Mouse (Mus musculus) CH12F3 (cell line): ENCODE measurements around the gene 1600002K03Rik.

Experiments
- in situ Hi-C: fragments of 300-500 bp; cut with MboI; formaldehyde crosslinking; loops from 2 replicates; pipeline ENCODE4 v1.14.3; 2020; ENCODE audit warnings: low sequenced_read_pairs

1600002K03Rik gene

DNA sequence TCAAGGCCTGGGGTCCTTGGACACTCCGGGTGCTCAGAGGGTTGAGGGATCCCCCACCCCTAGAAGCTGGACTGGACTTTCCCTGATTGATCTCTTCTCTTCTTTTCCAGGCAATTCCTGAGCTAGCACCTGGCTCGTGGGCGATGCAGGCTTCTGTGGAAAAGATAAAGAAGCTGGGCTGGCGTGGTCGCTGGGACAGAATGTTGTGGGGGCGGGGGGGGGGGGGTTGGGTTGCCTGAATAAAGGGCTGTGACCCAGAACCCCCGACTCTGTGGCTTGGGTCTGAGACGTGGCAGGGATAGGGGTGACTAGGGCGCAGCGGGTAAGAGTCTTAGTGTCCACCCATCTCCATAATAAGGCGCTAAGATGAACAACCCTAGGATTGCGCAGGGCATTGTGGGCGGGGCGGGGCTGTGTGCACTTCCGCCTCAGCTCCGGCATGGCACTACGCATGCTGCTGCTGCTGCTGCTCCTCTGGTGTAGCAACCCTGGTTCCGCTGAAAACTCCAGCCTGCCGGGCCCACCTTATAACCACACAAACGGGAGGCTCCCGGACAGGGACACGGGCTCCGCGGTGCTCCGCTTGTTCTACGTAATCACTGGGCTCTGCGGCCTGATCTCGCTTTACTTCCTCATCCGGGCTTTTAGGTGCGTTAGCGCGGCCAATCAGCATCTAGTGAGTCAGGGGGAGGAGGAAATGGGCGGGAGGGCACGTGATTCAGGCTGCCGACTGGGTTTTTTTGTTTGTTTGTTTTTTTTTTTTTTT is at the start of gene 1600002K03Rik:
TSS of gene 1600002K03Rik (plus strand) at position 418 of the 766 bp plus-strand sequence.
- in situ Hi-C loops = no loop called here

DNA sequence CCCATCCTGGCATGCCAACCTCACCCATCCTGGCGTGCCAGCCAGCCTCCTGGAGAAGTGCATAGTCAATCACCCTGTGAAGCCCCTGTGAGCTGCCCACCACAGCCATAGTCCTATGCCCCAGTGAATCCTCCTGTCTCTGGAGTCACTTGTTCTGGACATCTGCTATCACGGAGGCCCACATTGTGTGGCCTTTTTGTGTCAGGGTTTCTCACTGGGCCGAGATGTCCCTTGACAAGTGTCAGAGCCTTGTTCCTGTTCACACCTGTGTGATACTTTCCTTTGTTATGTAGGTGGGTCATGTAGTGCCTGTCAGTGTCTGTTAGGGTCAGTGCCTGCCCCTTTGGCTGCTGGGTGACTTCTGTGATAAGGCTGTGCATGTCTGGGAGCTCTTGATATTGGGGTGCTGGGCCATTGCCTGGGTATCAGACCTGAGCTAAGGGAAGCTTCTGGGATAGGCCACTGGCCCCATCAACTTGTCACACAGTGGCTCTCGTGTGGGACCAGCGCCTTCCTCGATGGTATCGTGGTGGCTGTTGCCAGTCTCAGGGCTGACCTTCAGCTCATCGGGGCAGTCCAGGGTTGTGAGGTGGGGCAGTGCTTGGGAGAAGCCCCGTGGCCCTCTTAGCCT is 48.7 kb upstream of the 1600002K03Rik start:
- in situ Hi-C loops = no loop called here

DNA sequence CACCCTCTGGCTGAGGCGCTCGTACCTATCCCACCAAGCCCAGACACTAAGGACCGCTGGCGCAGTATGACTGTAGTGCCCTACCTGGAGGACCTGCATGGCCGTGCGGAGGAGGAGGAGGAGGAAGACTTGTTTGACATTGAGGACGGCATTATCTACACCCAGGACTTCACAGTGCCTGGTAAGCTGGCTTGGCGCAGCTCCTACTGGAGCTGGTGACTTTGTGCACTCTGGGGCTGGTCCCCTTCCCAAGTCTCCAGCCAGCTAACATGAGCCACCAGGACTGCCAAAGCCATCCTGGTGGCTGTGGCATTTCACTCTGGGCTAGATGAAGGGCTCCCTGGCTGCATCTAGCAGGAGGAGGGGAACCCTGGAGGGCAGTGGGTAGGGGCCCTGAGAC is 44.8 kb upstream of the 1600002K03Rik start:
- in situ Hi-C loops = no loop called here

DNA sequence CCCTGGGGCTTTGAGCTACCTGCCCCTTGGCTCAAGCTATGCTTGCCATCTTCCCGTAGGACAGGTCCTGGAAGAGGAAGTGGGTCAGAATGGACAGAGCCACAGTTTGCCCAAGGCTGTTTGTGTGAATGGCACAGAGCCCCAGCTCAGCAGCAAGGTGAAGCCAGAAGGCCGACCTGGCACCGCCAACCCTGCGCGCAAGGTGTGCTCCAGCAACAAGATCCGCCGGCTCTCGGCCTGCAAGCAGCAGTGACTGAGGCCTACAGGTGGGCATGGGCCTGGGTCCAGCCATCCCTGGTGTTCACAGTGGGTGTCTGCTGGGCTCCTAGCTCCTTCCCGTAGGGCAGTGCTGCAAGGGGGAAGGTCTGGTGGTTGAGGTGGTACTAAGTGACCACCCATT is 42.9 kb upstream of the 1600002K03Rik start:
- in situ Hi-C loops = no loop called here

DNA sequence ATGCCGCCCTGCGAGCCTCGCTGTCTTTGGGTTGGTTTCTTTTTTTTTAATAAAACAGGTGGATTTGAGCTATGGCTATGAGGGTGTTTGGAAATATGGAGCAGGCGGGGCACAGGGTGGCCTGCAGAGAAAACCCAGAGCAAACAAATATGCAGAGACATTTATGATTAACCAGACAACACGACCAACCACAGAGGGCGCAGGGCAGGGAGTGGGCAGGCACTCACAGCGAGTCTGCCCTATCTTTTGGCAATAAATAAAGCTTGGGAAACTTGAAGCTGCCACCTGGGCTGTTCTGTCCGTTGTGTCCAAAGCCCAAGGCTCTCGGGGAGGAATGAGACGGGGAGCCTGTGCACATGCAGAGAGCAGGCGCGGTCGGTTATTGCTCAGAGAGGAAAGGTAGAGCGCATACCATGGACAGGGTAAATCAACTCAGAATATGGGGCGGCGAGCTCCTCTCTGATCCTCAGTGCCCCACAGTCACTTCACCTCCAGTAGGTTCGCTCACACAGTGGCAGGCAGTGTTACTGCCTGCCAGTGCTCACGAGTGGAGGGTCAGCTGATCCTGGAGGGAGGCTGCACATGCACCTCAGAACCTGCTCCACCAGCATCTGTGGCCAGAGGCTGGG is 42.2 kb upstream of the 1600002K03Rik start:
- in situ Hi-C loops = no loop called here

DNA sequence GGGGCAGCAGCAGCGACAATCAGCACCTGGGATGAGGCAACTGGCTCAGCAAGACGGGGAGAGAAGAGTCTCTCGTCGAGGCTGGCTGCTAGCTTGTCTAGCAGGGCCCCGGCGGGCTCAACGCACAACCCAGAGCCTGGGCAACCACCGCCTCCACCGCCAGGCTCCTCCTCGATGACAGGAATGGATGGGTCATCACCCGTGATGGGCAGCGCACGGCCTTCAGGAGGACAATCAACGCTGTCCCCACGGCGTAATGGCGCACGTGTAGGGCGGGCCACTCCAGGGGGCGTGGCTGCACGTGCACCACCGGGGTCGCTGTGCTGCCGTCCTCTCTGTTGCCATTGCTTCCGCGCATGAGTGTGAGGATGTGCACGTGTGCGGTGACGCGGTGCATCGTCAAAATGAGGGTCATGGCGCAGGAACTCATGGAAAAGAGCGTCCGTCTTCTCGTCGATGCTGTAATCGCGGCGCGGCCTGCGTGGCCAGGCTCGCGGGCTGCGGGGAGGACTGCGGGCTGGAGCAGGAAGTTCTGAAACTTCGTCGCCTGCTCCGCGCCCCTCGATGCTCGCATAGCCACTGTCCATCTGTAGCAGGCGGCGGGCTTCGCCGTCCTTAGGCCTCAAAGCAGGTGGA is 41.3 kb upstream of the 1600002K03Rik start:
- in situ Hi-C loops = no loop called here

DNA sequence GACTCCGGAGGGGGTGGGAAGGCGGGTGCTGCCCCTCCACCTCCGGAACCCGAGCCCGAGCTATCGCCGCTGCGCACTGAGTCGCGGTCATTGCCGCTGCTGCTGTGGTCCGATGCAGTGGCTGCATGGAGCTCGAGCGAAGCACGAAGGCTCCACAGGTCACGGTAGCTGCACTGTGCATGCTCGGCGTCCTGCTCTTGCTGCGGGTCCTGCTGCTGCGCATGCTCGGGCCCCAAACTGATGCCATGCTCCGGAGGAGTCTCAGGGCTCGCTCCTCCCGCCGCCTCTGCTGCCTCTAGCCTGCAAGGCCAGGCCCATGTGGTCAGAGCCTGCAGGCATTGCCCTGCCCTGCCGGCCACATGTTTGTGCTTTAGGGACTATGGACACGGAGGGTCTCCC is 40.8 kb upstream of the 1600002K03Rik start:
- in situ Hi-C loops = no loop called here

DNA sequence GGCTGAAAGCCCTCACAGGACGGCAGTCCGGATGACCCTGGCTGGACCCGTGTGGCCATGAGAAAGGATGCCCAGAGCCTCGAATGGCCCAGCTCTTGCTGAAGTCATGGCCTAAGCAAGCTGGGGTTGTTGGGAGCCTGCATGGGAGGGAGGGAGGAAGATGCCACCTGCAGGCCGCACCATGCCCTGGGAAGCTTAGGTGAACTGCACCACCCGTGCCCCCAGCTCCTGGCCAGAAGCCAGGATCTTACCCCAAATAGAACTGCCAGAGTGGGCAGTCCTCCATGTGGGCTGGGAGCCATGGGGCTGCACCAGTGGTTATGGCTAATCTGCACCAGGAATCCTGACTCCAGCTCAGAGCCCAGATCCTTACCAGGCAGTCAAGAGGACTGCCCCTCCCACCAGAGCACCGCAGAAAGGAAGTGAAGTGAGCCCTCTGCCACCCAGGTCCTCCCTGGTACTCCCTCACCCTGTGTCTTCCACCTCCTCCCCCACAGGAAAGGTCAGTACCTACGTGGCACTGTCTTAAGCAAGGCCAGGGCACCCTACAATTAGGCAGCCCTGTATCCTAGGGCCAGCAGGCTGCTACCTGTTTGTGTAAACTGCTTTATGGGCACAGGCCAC is 39.4 kb upstream of the 1600002K03Rik start:
- in situ Hi-C loops = no loop called here

DNA sequence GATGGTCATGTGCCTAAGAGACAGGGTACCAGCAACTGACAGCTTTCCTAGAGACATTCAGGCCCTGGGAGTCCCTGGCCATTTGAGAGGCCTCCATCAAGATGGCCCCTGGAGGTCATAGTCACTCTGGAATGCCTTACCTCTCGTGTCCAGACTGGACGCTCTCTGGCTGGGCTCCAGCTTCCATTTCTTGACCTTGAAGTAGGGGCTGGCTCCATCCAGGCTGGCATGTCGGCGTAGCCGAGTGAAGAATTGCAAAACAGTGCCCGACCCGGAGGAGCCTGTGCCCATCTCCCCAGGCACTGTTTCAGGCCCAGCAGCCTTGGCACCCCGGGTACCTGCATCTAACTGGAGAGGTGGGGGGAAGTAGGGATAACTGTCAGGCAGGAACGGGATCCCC is 38.3 kb upstream of the 1600002K03Rik start:
- in situ Hi-C loops = no loop called here

DNA sequence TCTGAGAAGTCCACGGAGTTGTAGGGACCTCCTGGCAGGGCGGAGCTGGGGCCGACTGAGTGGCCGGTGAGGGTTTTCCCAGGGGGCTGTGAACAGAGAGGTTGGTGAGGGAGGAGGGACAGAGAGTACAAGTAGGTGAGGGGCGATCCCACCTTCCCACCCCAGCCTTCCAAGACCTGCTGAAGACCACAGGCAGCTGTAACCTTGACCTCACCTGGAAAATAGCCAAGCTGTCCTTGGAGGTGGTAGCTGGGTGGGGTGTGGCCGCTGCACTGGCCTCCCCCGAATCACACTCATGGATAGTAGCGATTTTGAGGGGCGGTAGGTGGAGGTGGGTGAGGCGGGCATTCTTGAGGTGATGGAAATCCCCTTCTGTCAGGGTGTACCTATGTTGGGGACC is 37.6 kb upstream of the 1600002K03Rik start:
- in situ Hi-C loops = no loop called here

DNA sequence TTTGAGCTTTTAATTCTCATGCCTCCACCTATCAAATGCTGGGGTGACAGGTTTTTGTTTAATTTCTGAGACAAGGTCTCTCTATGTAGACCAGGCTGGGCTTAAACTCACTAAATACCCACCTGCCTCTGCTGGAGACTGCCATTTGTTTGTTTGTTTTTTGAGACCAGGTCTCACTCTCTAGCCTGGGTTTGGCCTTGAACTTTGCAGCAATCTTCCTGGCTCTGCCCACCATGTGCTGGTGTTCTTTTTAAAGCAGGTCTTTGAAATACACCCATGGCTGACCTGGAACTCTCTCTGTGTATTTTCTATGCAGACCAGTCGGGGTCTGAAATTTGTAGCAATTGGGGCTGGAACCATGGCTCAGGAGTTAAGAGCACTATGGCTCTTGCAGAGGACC is 37.1 kb upstream of the 1600002K03Rik start:
- in situ Hi-C loops = no loop called here

DNA sequence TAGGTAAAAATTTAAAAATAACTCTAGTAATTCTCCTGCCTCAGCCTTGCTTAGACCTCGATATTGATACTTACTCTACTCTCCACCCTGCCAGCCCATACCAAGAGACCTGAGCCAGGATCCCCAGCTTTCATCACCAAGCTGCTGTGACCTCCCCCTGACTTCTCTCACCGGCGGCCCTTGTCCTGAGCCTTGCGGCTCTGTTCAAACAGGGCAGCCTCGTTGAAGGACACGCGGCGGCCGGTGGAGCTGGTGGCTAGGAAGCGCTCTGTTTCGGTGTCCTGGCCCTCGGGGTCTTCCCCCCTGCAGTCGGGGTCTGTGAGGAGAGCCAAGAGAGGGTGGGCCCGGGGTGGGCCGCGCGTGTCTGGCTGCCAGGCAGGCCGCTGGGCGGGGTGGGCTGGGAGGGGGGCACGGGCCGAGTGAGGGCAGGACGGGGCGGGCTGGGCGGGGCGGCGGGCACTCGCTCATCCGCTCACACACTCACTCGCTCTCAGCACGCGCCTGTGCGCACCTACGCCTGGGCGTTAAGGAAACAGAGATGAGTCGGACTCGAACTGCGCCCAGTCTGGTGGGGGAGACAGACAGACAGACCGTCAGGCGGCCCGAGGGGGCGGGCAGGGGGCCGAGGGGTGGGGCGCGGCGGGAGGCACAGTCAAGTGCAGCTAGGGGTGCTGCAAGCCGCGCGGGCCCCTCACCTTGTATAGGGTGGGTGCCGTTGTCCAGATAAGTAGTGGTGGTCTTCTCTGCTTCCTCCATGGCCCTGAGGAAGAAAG is 36.4 kb upstream of the 1600002K03Rik start:
- in situ Hi-C loops = no loop called here

DNA sequence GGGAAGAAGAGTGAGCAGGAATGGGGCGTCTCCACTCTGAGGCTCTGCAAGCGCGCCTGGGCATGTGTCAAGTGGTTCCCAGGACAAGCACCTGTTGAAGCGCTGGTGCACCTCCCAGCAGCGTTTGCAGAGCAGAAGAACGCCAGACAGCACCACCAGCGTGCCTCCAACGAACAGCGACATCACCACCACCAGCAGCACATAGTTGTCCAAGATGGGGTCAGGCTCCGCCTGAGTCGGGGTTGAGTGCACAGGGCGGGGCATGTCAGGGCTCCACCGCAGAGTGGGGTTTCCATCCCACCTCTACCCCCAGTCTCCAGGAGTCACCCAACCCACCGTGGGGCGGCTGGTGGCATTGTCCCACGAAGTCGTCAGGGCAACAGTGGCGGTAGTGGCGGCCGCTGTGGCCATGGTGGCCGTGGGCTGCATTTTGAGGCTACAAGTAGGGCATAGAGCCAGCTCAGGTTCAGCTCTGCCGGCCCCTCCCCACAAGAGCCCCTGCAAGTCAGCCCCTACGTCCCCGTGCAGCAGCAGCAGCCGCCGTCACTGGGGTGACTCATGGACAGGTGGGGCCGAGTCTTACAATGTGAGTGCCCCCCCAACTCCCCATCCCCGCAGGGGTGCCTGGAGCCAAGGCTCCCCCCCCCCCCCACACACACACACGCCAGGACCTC is 35.7 kb upstream of the 1600002K03Rik start:
- in situ Hi-C loops = no loop called here

DNA sequence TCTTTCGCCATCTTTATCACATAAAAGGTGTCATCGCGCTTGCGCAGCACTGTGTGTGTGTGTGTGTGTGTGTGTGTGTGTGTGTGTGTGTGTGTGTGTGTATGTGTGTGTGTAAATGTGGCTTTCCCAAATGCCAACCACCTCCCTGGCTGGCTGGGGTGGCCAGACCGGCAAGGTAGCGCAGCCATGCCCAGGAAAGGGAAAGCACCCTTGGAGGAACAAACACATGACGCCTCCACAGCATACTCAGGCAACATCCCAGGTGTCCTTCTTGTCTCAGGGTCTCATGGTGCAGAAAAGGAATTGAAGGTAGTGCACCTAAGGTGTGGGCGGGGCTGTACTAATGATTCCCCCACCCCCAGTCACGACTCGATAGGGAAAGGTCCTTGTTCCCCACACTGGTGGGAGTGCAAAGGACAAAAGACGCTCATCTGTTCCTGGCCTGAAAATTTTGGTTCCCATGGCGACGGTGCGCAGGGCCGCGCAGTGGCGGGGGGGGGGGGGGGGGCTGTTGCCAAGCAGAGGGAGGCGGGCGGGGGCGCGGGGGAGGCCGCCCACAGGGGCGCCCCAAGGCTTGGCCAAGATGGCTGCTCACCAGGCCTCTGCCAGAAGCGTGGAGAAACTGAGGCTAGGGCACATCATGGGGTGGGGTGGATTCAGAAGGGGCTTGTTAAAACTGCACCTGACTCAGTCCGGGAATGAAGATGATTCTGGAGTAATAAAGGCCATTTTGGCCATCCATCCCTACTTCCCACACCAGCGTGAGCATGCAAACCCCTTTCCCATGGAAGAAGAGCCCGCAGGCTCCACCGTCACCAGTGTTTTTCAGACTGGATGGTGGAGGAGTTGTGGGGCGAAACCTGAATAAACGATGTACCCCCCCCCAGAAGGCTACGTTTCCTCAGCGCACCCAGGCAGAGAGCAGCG is 34.9 kb upstream of the 1600002K03Rik start:
- in situ Hi-C loops = no loop called here

DNA sequence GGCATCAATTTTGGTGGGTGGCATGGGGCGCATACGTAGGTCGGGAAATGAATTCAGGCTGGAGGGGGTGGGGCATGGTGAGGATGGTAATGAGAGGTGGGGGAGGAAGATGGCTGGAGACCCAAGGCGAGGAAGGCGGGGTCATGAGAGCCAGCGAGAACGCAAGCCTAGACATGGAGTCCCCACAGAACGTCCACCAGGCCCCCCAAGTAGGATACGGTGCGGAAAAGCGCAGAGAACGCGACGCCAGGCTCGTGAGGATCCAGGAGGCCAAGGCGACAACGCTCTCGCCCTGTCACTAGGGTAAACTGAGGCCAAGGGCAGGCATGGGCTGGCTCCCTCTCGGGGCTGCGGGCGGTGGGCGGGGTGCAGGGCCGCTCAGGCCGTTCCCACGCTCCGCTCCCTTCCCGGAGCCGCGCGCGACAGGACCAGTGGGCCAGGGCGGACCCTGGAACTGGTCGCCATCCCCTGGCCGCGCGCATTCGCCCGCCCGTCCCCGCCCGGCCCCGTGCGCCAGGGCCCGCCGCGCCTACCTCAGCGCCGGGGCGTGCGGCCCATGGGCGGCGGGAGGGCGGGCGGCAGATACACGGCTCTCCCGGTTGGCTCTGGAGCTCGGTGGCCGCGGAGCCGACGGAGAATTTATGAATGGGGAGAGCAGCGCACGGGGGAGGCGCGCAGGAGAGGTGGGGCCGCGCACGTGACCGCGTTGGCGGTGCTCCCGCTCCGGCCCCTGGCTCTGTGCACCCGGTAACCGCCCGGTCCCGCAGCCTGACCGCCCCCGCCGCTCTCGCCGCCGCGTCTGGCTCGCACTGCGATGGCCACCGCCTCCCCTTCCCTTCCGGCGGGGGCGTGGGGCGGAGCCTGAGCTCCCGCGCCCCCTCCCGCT is 33.9 kb upstream of the 1600002K03Rik start, which contains the start of gene Atp5d:
TSS of gene Atp5d (plus strand) at position 80 of the 886 bp plus-strand sequence.
- in situ Hi-C loops = no loop called here

DNA sequence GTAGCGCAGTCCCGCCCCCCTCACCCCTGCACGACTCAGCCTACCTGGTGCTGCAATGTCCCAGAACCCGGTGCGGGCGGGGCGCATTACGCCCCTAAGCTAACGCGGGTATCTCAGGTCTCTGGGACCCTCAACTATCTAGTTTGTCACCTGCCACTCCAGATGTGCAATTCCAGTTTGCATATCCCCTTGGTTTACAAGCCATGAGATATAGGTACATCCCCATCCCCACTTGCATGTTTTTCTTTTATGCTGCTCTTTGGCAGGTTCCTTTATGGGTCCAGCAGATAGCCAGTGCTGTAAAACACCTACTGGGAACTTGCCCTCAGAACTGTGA is 33.3 kb upstream of the 1600002K03Rik start:
- in situ Hi-C loops = no loop called here

DNA sequence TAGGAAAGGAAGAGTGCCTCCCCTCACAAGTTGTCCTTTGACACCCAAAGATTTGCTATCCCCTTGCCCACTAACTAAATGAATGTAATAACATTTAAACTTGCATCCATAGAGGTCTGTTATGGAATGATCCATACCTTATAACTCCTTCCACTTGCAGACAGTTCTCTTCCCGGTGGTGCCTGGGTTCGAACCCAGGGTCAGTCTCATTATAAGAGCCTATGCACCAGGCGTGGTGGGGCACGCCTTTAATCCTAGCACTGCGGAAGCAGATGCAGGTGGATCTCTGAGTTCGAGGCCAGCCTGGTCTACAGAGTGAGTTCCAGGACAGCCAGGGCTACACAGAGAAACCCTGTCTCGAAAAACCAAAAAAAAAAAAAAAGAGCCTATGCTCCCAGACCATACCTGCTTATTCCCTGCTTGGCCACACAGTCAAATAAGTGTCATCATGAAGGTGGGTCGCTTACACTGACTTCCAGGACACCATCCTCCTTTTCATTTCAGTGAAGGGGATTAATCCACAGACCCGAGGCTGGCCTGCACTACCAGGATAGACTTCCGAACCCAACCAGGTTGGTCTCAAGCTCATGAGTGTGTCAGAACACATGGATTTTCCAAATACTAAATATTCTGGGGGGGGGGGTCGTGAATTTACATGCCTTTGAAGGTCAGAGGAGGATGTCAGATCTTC is 32.6 kb upstream of the 1600002K03Rik start:
- in situ Hi-C loops = loop anchor here (10.0 kb wide), 1 partner anchor 155 kb away; the partner anchor contains the start of genes Cnn2 and Tmem259
